Comparison of ENCODE assay signal across 9 mouse cellular contexts in the genomic region with DNA sequence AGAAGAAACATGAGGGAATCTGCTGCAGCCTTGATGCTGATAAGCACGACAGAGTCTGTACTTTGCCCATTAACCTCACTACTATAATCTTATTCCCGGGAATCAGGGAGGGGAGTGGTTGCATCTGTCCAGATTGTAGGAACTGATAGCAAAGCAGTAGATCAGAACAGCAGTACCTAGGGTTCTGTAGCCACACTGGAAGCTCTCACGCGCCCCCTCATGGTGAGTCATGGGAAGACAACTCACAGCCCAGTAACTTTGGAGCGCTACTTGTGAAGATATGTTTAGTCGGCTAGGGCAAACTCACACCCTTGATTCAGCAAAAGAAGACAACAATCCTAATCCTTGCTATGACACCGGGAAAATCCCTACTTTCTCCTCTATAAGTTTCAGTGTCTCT. TPM values are rescaled to one million over a fixed set of nuclear protein-coding genes. Genes with fewer than 3 reads are reported as not detected.
DNase-seq lines count a peak whose midpoint lies in the region; ATAC-seq lines count a peak whose summit lies in the region.
"Had no signal": no experiment of that assay in that cellular context is flagged by ENCODE, and none has a peak within 500 bp of the region (broad histone marks: within the 10 kb centered on the region; RNA-seq: fewer than 3 reads in every experiment).

No protein-coding gene starts in this region.

- H3K9me3 ChIP-seq in liver, embryonic 12.5 days (replicated peaks), result no peaks in the 10 kb centered on the region

- H3K27ac ChIP-seq in liver, embryonic 12.5 days, result no peak overlapping the region

- H3K36me3 ChIP-seq in liver, embryonic 12.5 days, result no peaks in the 10 kb centered on the region

- no peaks in the 10 kb centered on the region for H3K4me1 ChIP-seq in liver, embryonic 12.5 days
- H3K4me1 ChIP-seq: megakaryocyte, embryonic 14.5 days had no signal

- no peaks in the 10 kb centered on the region for H3K27me3 ChIP-seq in liver, embryonic 12.5 days (replicated peaks)
- H3K27me3 ChIP-seq: megakaryocyte, embryonic 14.5 days had no signal

- DNase-seq in liver, result peak; percentile 20
- DNase-seq in adrenal gland, adult 8-10 months, result peak; percentile 15
- DNase-seq in embryo, embryonic 11 days, result peak; percentile 20
- peak; percentile 19 for DNase-seq in induced T-regulatory cell, adult 2 months (ENCODE audit: low read depth)
- DNase-seq in left cerebral cortex, adult 9 months (ENCODE audit: low spot score in 2 of 2), result peak; percentile 25 to 87
- DNase-seq in retina, adult 2 months (ENCODE audit: low read depth, low spot score), result peak; percentile 11

- H3K9ac ChIP-seq in liver, embryonic 12.5 days, result no peak overlapping the region

- H3K4me2 ChIP-seq in liver, embryonic 12.5 days, result no peak overlapping the region

- no peak overlapping the region for H3K4me3 ChIP-seq in liver, embryonic 12.5 days
- H3K4me3 ChIP-seq: megakaryocyte, embryonic 14.5 days had no signal

- ATAC-seq in liver, embryonic 12.5 days, result no peak
- no peak for ATAC-seq in megakaryocyte, adult 5-6 weeks (ENCODE audit: poor library complexity, severe bottlenecking)

- WGBS in liver, embryonic 12.5 days (ENCODE audit: insufficient replicate concordance), result 35% methylated on average over 7 of the region's 7 CpGs

RNA-seq across cellular contexts. Expression of gene Iqub, which starts 58.8 kb away (rescaled TPM):
- 0.07 TPM in 1 of 2 replicates, not detected in the other for polyA plus RNA-seq in liver, embryonic 12.5 days (2016; fragmentation: Nextera tagmentation; extraction: Ambion mirVana)
- under 1 TPM in 3 of 4 experiments, not detected in 1; 0.19 to 0.37 (median 0.28) TPM for total RNA-seq in adrenal gland, adult 8-10 months (2022)
- not detected in 2 replicates for total RNA-seq in megakaryocyte, adult 5-6 weeks (2015)
- total RNA-seq in megakaryocyte, adult 5-6 weeks (2017), result 0.16 TPM in 1 of 2 replicates, not detected in the other
